12 mouse cellular contexts compared by ENCODE assay signal in genomic region chr10:75939481-75940234, GRCm38 (mm10). TPM values are rescaled to one million over a fixed set of nuclear protein-coding genes. Genes with fewer than 3 reads are reported as not detected.
DNase-seq lines count a peak whose midpoint lies in the region; ATAC-seq and TF ChIP-seq lines count a peak whose summit lies in the region.
"Had no signal": no experiment of that assay in that cellular context is flagged by ENCODE, and none has a peak within 500 bp of the region (broad histone marks: within the 10 kb centered on the region; RNA-seq: fewer than 3 reads in every experiment).

No protein-coding gene starts in this region.

- H3K27me3 ChIP-seq in liver, embryonic 13.5 days: peaks cover 4% of the 10 kb centered on the region
- peaks cover 54% of the 10 kb centered on the region for H3K27me3 ChIP-seq in forebrain, embryonic 12.5 days

- ATAC-seq in liver, embryonic 13.5 days (ENCODE audit: low read depth): peak; percentile 80
- no peak for ATAC-seq in forebrain, embryonic 12.5 days (ENCODE audit: low FRiP score)
- ATAC-seq: midbrain, embryonic 13.5 days had no signal

- no peaks in the 10 kb centered on the region for H3K9me3 ChIP-seq in liver, embryonic 13.5 days (replicated peaks)
- H3K9me3 ChIP-seq in forebrain, embryonic 12.5 days: no peaks in the 10 kb centered on the region
- H3K9me3 ChIP-seq: hindbrain, embryonic 13.5 days; midbrain, embryonic 13.5 days had no signal

- H3K4me1 ChIP-seq in liver, embryonic 13.5 days (replicated peaks): peaks cover 70% of the 10 kb centered on the region
- peaks cover 30% of the 10 kb centered on the region for H3K4me1 ChIP-seq in forebrain, embryonic 12.5 days

- peak overlapping the region; percentile 94 for H3K4me2 ChIP-seq in liver, embryonic 13.5 days
- no peak overlapping the region for H3K4me2 ChIP-seq in forebrain, embryonic 12.5 days
- H3K4me2 ChIP-seq: hindbrain, embryonic 13.5 days; midbrain, embryonic 13.5 days had no signal

- peak overlapping the region; percentile 85 for H3K9ac ChIP-seq in liver, embryonic 13.5 days
- H3K9ac ChIP-seq in forebrain, embryonic 12.5 days: no peak overlapping the region
- H3K9ac ChIP-seq: hindbrain, embryonic 13.5 days; midbrain, embryonic 13.5 days had no signal

- WGBS in liver, embryonic 13.5 days (ENCODE audit: insufficient replicate concordance): 28% methylated on average over 9 of the region's 9 CpGs
- 46% methylated on average over 9 of the region's 9 CpGs for WGBS in forebrain, embryonic 12.5 days

- intact Hi-C loops in gastrocnemius, adult 2 months (cut with DNase I): loop anchor here (5.0 kb wide), 1 partner anchor 42 kb away; no protein-coding TSS in a partner anchor

- no peak for DNase-seq in gastrocnemius, adult 2 months
- DNase-seq in gastrocnemius, adult 18-20 months (ENCODE audit: low spot score): no peak
- DNase-seq in 416B (ENCODE audit: low read depth) (peak; percentile 36), R1 (ENCODE audit: low read depth, low spot score) (peak; percentile 87)
- DNase-seq in liver, embryonic 13.5 days: peak; percentile 77
- no peak for DNase-seq in ovary, postnatal 14 days (ENCODE audit: low spot score)
- DNase-seq in testis, postnatal 10 days (ENCODE audit: low spot score): no peak

- H3K27ac ChIP-seq in gastrocnemius, adult 2 months: peak overlapping the region; percentile 7; the same call in 1 of the 2 replicates
- H3K27ac ChIP-seq in liver, embryonic 13.5 days: peak overlapping the region; percentile 95
- H3K27ac ChIP-seq in forebrain, embryonic 12.5 days: no peak overlapping the region
- H3K27ac ChIP-seq: midbrain, embryonic 13.5 days had no signal

- no peak for TF ChIP-seq CTCF in gastrocnemius, adult 2 months (IDR thresholded peaks at IDR 0.05)

- no peak overlapping the region for H3K4me3 ChIP-seq in gastrocnemius, adult 2 months
- H3K4me3 ChIP-seq in liver, embryonic 13.5 days (replicated peaks): peak overlapping the region; percentile 80
- no peak overlapping the region for H3K4me3 ChIP-seq in forebrain, embryonic 12.5 days (replicated peaks)
- H3K4me3 ChIP-seq: hindbrain, embryonic 13.5 days; midbrain, embryonic 13.5 days had no signal

- peaks cover 16% of the 10 kb centered on the region for H3K36me3 ChIP-seq in liver, embryonic 13.5 days
- H3K36me3 ChIP-seq in forebrain, embryonic 12.5 days (replicated peaks): no peaks in the 10 kb centered on the region
- H3K36me3 ChIP-seq: hindbrain, embryonic 13.5 days; midbrain, embryonic 13.5 days had no signal

RNA-seq across cellular contexts. Expression of gene Gm867, which starts 0.8 kb away (rescaled TPM):
- total RNA-seq in gastrocnemius, adult 2 months (2021): not detected
- total RNA-seq in gastrocnemius, adult 18-20 months (2021): not detected
- polyA plus RNA-seq in liver, embryonic 13.5 days (2015; fragmentation: Nextera tagmentation; extraction: Ambion mirVana): 21.7 and 25.1 TPM in 2 replicates
- 0.46 TPM in 1 of 2 replicates, not detected in the other for polyA plus RNA-seq in forebrain, embryonic 12.5 days (2016; fragmentation: Nextera tagmentation; extraction: Ambion mirVana)

RNA-seq across cellular contexts. Expression of gene Vpreb3, which starts 3.2 kb away (rescaled TPM):
- total RNA-seq in gastrocnemius, adult 2 months (2021): not detected
- total RNA-seq in gastrocnemius, adult 18-20 months (2021): not detected
- 0.67 and 0.81 TPM in 2 replicates for polyA plus RNA-seq in liver, embryonic 13.5 days (2015; fragmentation: Nextera tagmentation; extraction: Ambion mirVana)
- polyA plus RNA-seq in forebrain, embryonic 12.5 days (2016; fragmentation: Nextera tagmentation; extraction: Ambion mirVana): not detected in 2 replicates
- polyA plus RNA-seq: frontal cortex, adult 2 months had no signal

RNA-seq across cellular contexts. Expression of gene Mmp11, which starts 3.4 kb away (rescaled TPM):
- total RNA-seq in gastrocnemius, adult 2 months (2021): 1 to 10 TPM; 2.5 to 2.8 TPM
- total RNA-seq in gastrocnemius, adult 18-20 months (2021): 1 to 10 TPM; 1.8 to 2.6 TPM
- polyA plus RNA-seq in liver, embryonic 13.5 days (2015; fragmentation: Nextera tagmentation; extraction: Ambion mirVana): 3.6 and 4.1 TPM in 2 replicates
- polyA plus RNA-seq in forebrain, embryonic 12.5 days (2016; fragmentation: Nextera tagmentation; extraction: Ambion mirVana): 31.3 and 33.3 TPM in 2 replicates

RNA-seq across cellular contexts. Expression of gene Chchd10, which starts 6.7 kb away (rescaled TPM):
- 1,000 to 10,000 TPM; 1,469 to 1,586 TPM for total RNA-seq in gastrocnemius, adult 2 months (2021)
- 1,000 to 10,000 TPM; 1,419 to 1,763 TPM for total RNA-seq in gastrocnemius, adult 18-20 months (2021)
- 88.0 and 110 TPM in 2 replicates for polyA plus RNA-seq in liver, embryonic 13.5 days (2015; fragmentation: Nextera tagmentation; extraction: Ambion mirVana)
- polyA plus RNA-seq in forebrain, embryonic 12.5 days (2016; fragmentation: Nextera tagmentation; extraction: Ambion mirVana): 7.6 and 7.8 TPM in 2 replicates

RNA-seq across cellular contexts. Expression of gene Gm5134, which starts 14.7 kb away (rescaled TPM):
- total RNA-seq in gastrocnemius, adult 2 months (2021): not detected
- not detected for total RNA-seq in gastrocnemius, adult 18-20 months (2021)
- polyA plus RNA-seq in liver, embryonic 13.5 days (2015; fragmentation: Nextera tagmentation; extraction: Ambion mirVana): 0.08 TPM in 1 of 2 replicates, not detected in the other
- polyA plus RNA-seq in forebrain, embryonic 12.5 days (2016; fragmentation: Nextera tagmentation; extraction: Ambion mirVana): not detected in 2 replicates
- polyA plus RNA-seq: hindbrain, embryonic 13.5 days; limb, embryonic 11.5 days had no signal

Comparison
In these comparisons a context has a peak if more than half of its experiments do, and no peak if none do; other contexts are left out.
1. DNase-seq: peak in 416B (single experiment), R1 (single experiment) and liver, embryonic 13.5 days (single experiment); none in gastrocnemius, adult 2 months (single experiment), gastrocnemius, adult 18-20 months (single experiment), ovary, postnatal 14 days (single experiment) and testis, postnatal 10 days (single experiment).